Comparison of ENCODE assay signal across 9 mouse cellular contexts in the genomic region with DNA sequence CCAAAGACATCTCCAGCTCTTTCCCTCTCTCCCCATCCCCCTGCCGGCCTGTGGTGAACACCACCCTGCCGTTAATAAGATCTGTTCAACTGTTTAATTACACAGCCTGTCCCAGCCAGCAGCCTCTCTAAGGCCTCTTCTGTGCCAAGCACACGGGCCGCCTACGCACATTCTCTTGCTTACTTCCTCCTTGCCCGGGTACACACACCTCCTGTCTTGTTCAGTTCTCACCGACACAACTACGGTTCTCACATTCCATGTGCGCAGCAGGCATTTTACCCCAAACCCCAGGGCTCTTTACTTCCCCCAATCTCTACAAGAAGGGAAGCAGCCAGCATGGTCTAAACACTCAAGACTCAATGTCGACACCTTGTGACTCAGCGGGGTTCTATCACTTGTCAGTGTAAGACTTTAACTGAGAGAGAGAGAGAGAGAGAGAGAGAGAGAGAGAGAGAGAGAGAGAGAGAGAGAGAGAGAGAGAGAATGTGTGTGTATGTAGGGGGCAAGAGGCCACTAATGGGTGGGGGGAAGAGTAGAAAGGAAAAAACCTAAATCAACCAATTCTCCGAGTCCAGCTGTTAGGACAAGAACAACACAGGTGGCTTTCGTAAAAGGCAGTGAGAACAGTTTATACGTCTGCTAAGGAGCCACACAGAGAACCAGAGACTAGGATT.
DNase-seq lines count a peak whose midpoint lies in the region; ATAC-seq lines count a peak whose summit lies in the region.
"Had no signal": no experiment of that assay in that cellular context is flagged by ENCODE, and none has a peak within 500 bp of the region (broad histone marks: within the 10 kb centered on the region; RNA-seq: fewer than 3 reads in every experiment).

No protein-coding gene starts in this region.

- no peaks in the 10 kb centered on the region for H3K9me3 ChIP-seq in hindbrain, embryonic 16.5 days (ENCODE audit: control insufficient read depth, low read length)
- no peaks in the 10 kb centered on the region for H3K9me3 ChIP-seq in hindbrain, embryonic 11.5 days (ENCODE audit: control insufficient read depth, low read length)
- H3K9me3 ChIP-seq in limb, embryonic 10.5 days (replicated peaks) = no peaks in the 10 kb centered on the region

- peaks cover 7% of the 10 kb centered on the region for H3K4me1 ChIP-seq in hindbrain, embryonic 16.5 days (ENCODE audit: control insufficient read depth, insufficient read depth, low read depth, low read length)
- H3K4me1 ChIP-seq in hindbrain, embryonic 11.5 days (replicated peaks; ENCODE audit: control insufficient read depth, insufficient read depth, low read length) = no peaks in the 10 kb centered on the region
- H3K4me1 ChIP-seq in limb, embryonic 10.5 days = peaks cover 65% of the 10 kb centered on the region

- no peak overlapping the region for H3K4me2 ChIP-seq in hindbrain, embryonic 16.5 days (ENCODE audit: low read length)
- H3K4me2 ChIP-seq in hindbrain, embryonic 11.5 days (replicated peaks; ENCODE audit: low read depth, low read length) = no peak overlapping the region

- DNase-seq in hindbrain, embryonic 11.5 days (ENCODE audit: low spot score) = no peak
- peak; percentile 60 for DNase-seq in cerebellum, adult 8-10 months
- peak; percentile 87 for DNase-seq in lung, postnatal 25 days (ENCODE audit: low spot score)
- no peak for DNase-seq in limb, embryonic 10.5 days (ENCODE audit: low spot score)
- no peak for DNase-seq in ovary, adult 18-20 months (ENCODE audit: low spot score)
- DNase-seq in urinary bladder, adult 2 months (ENCODE audit: low spot score) = no peak

- no peak overlapping the region for H3K27ac ChIP-seq in hindbrain, embryonic 16.5 days (ENCODE audit: low read depth, low read length)
- H3K27ac ChIP-seq in hindbrain, embryonic 11.5 days (ENCODE audit: low read depth, low read length) = no peak overlapping the region
- no peak overlapping the region for H3K27ac ChIP-seq in limb, embryonic 10.5 days
- H3K27ac ChIP-seq: liver, embryonic 14.5 days had no signal

- no peak overlapping the region for H3K4me3 ChIP-seq in hindbrain, embryonic 16.5 days (ENCODE audit: low read length)
- H3K4me3 ChIP-seq in hindbrain, embryonic 11.5 days (ENCODE audit: low read depth, low read length) = no peak overlapping the region
- no peak overlapping the region for H3K4me3 ChIP-seq in limb, embryonic 10.5 days

- 68% methylated on average over 14 of the region's 14 CpGs for WGBS in hindbrain, embryonic 16.5 days
- 85% methylated on average over 14 of the region's 14 CpGs for WGBS in hindbrain, embryonic 11.5 days
- WGBS in limb, embryonic 10.5 days = 84% methylated on average over 14 of the region's 14 CpGs

- ATAC-seq in hindbrain, embryonic 16.5 days = 0 out of 2 replicates have a peak, but pooled peaks have one; percentile 29
- ATAC-seq in hindbrain, embryonic 11.5 days (ENCODE audit: low FRiP score) = no peak
- ATAC-seq in CD4-positive, CD25-positive, alpha-beta regulatory T cell, adult 4 months = peak; percentile 66

- H3K36me3 ChIP-seq in hindbrain, embryonic 16.5 days (ENCODE audit: control insufficient read depth, insufficient read depth, low read length) = no peaks in the 10 kb centered on the region
- H3K36me3 ChIP-seq in hindbrain, embryonic 11.5 days (ENCODE audit: control insufficient read depth, insufficient read depth, low read length) = no peaks in the 10 kb centered on the region
- no peaks in the 10 kb centered on the region for H3K36me3 ChIP-seq in limb, embryonic 10.5 days

- no peaks in the 10 kb centered on the region for H3K27me3 ChIP-seq in hindbrain, embryonic 16.5 days (replicated peaks; ENCODE audit: control insufficient read depth, insufficient read depth, low read length)
- H3K27me3 ChIP-seq in hindbrain, embryonic 11.5 days (ENCODE audit: control insufficient read depth, insufficient read depth, low read length) = no peaks in the 10 kb centered on the region
- H3K27me3 ChIP-seq in limb, embryonic 10.5 days (ENCODE audit: low read depth, poor library complexity, severe bottlenecking) = no peaks in the 10 kb centered on the region

- H3K9ac ChIP-seq in hindbrain, embryonic 16.5 days (ENCODE audit: low read depth, low read length) = no peak overlapping the region
- no peak overlapping the region for H3K9ac ChIP-seq in hindbrain, embryonic 11.5 days (ENCODE audit: low read depth, low read length)
- H3K9ac ChIP-seq: liver, embryonic 14.5 days had no signal

Comparison
In these comparisons a context has a peak if more than half of its experiments do, and no peak if none do; other contexts are left out.
1. DNase-seq: peak in cerebellum, adult 8-10 months (single experiment) and lung, postnatal 25 days (single experiment); none in hindbrain, embryonic 11.5 days (single experiment), limb, embryonic 10.5 days (single experiment), ovary, adult 18-20 months (single experiment) and urinary bladder, adult 2 months (single experiment).